13 mouse cellular contexts compared by ENCODE assay signal in genomic region chr9:29315842-29316241, GRCm38 (mm10).
A peak's percentile ranks its signal among the peaks of the same experiment; 100 is the strongest.
DNase-seq lines count a peak whose midpoint lies in the region; ATAC-seq and TF ChIP-seq lines count a peak whose summit lies in the region.
"Had no signal": no experiment of that assay in that cellular context is flagged by ENCODE, and none has a peak within 500 bp of the region (broad histone marks: within the 10 kb centered on the region; RNA-seq: fewer than 3 reads in every experiment).

No protein-coding gene starts in this region.

- no peak for TF ChIP-seq POLR2A in cerebellum, adult 2 months (IDR thresholded peaks at IDR 0.05; ENCODE audit: borderline replicate concordance, insufficient read depth, low read length)

- H3K27ac ChIP-seq in cerebellum, adult 2 months (ENCODE audit: insufficient read depth, low read length), result peak overlapping the region; percentile 90
- peak overlapping the region; percentile 76 for H3K27ac ChIP-seq in neural tube, embryonic 13.5 days (replicated peaks)
- peak overlapping the region; percentile 23; the same call in 1 of the 2 replicates for H3K27ac ChIP-seq in limb, embryonic 10.5 days
- H3K27ac ChIP-seq: heart, adult 2 months; kidney, postnatal 0 days; limb, embryonic 12.5 days had no signal

- no peaks in the 10 kb centered on the region for H3K36me3 ChIP-seq in neural tube, embryonic 13.5 days
- no peaks in the 10 kb centered on the region for H3K36me3 ChIP-seq in limb, embryonic 10.5 days
- H3K36me3 ChIP-seq: limb, embryonic 12.5 days had no signal

- 15% methylated on average over 8 of the region's 8 CpGs for WGBS in cerebellum, adult 2 months
- WGBS in neural tube, embryonic 13.5 days, result 29% methylated on average over 8 of the region's 8 CpGs
- 75% methylated on average over 8 of the region's 8 CpGs for WGBS in limb, embryonic 10.5 days

- H3K9me3 ChIP-seq in neural tube, embryonic 13.5 days, result no peaks in the 10 kb centered on the region
- H3K9me3 ChIP-seq in limb, embryonic 10.5 days (replicated peaks), result no peaks in the 10 kb centered on the region
- H3K9me3 ChIP-seq: limb, embryonic 12.5 days had no signal

- H3K27me3 ChIP-seq in cerebellum, adult 2 months (ENCODE audit: control insufficient read depth, insufficient read depth, low read length), result no peaks in the 10 kb centered on the region
- peaks cover 12% of the 10 kb centered on the region for H3K27me3 ChIP-seq in neural tube, embryonic 13.5 days
- peaks cover 87% of the 10 kb centered on the region for H3K27me3 ChIP-seq in limb, embryonic 10.5 days (ENCODE audit: low read depth, poor library complexity, severe bottlenecking)

- H3K9ac ChIP-seq in neural tube, embryonic 13.5 days, result peak overlapping the region; percentile 34; the same call in 1 of the 2 replicates
- H3K9ac ChIP-seq: limb, embryonic 12.5 days; liver, postnatal 0 days had no signal

- peak; percentile 57 for DNase-seq in cerebellum, adult 2 months
- no peak for DNase-seq in cerebellum, adult 9-10 months
- DNase-seq in neural tube, embryonic 10.5 days (ENCODE audit: extremely low spot score, low spot score), result no peak
- DNase-seq in limb, embryonic 10.5 days (ENCODE audit: low spot score), result no peak
- no peak for DNase-seq in spleen, postnatal 36 days (ENCODE audit: low spot score in 2 of 2)
- DNase-seq in adipocyte (ENCODE audit: low spot score), result no peak
- no peak for DNase-seq in right cerebral cortex, postnatal 36 days (ENCODE audit: low spot score in 2 of 2)
- DNase-seq: heart, adult 2 months; liver, postnatal 0 days; thymus, adult 18-20 months had no signal

- no peak overlapping the region for H3K4me2 ChIP-seq in neural tube, embryonic 13.5 days
- H3K4me2 ChIP-seq: limb, embryonic 12.5 days had no signal

- H3K4me1 ChIP-seq in cerebellum, adult 2 months (ENCODE audit: control insufficient read depth, insufficient read depth, low read length), result peaks cover 36% of the 10 kb centered on the region
- peaks cover 66% of the 10 kb centered on the region for H3K4me1 ChIP-seq in neural tube, embryonic 13.5 days (replicated peaks)
- H3K4me1 ChIP-seq in limb, embryonic 10.5 days, result peaks cover 51% of the 10 kb centered on the region

- no peak for TF ChIP-seq CTCF in cerebellum, adult 2 months (IDR thresholded peaks at IDR 0.05; ENCODE audit: borderline replicate concordance, insufficient read depth, low read depth, low read length)

- H3K4me3 ChIP-seq in cerebellum, adult 2 months (replicated peaks; ENCODE audit: insufficient read depth, low read depth, low read length), result no peak overlapping the region
- H3K4me3 ChIP-seq in neural tube, embryonic 13.5 days, result no peak overlapping the region
- H3K4me3 ChIP-seq in limb, embryonic 10.5 days, result no peak overlapping the region
- H3K4me3 ChIP-seq: heart, adult 2 months; limb, embryonic 12.5 days had no signal

- ATAC-seq in neural tube, embryonic 13.5 days (ENCODE audit: low read depth), result no peak
- ATAC-seq: liver, postnatal 0 days had no signal

Comparison
In these comparisons a context has a peak if more than half of its experiments do, and no peak if none do; other contexts are left out.
1. DNase-seq: peak in cerebellum, adult 2 months (2 of 2); none in cerebellum, adult 9-10 months (single experiment), neural tube, embryonic 10.5 days (single experiment), limb, embryonic 10.5 days (single experiment), spleen, postnatal 36 days (0 of 2), adipocyte (single experiment) and right cerebral cortex, postnatal 36 days (0 of 2).
2. H3K27ac ChIP-seq: peak in every context shown above with its lines; median percentile 90 in cerebellum, adult 2 months; 76 in neural tube, embryonic 13.5 days; 23 in limb, embryonic 10.5 days.